Mouse (Mus musculus) olfactory bulb, adult 2 months (tissue): Measurements from ENCODE around the gene Nkpd1.

ENCODE experiments used
- CTCF ChIP-seq: fragments of 200-500 bp; IDR thresholded peaks from 2 replicates; pipeline ENCODE4 v1.5.1; 2012; ENCODE audit warnings: low read depth, mild to moderate bottlenecking, low read length, moderate library complexity; ENCODE audit not compliant: insufficient read depth
- POLR2A ChIP-seq: fragments of 200-500 bp; IDR thresholded peaks from 2 replicates; pipeline ENCODE4 v1.6.1; 2012; ENCODE audit warnings: mild to moderate bottlenecking, low read depth, low read length, moderate library complexity; ENCODE audit not compliant: insufficient read depth

- TF ChIP-seq POLR2A (no peak), CTCF (no peak)
Observed at GRCm38 (mm10) chr7:19551634-19552033, 34.0 kb downstream of the Nkpd1 start.
